Mouse (Mus musculus): ENCODE data around the gene Sec11a. TPM values are rescaled to one million over a fixed set of nuclear protein-coding genes. Genes with fewer than 3 reads are reported as not detected.
A peak's percentile ranks its signal among the peaks of the same experiment; 100 is the strongest.

Sec11a gene
- total RNA-seq, 2 experiments from 2014 or later, result 150 to 393 TPM

GRCm38 (mm10) chr7:80970913-80971312 is 23.3 kb upstream of the Sec11a start:
- ATAC-seq (replicated peaks; ENCODE audit: low FRiP score, low TSS enrichment, poor library complexity, severe bottlenecking), result no peak

- ATAC-seq (replicated peaks; ENCODE audit: low FRiP score, low TSS enrichment, poor library complexity, severe bottlenecking), result no peak
These were observed 15.2 kb upstream of the Sec11a start for GRCm38 (mm10) chr7:80962799-80963198.

GRCm38 (mm10) chr7:80959003-80959402 is 11.4 kb upstream of the Sec11a start:
- peak; percentile 79 for ATAC-seq (replicated peaks; ENCODE audit: low FRiP score, low TSS enrichment, poor library complexity, severe bottlenecking)

- ATAC-seq (replicated peaks; ENCODE audit: low FRiP score, low TSS enrichment, poor library complexity, severe bottlenecking), result no peak
These were observed 9.3 kb upstream of the Sec11a start for GRCm38 (mm10) chr7:80956891-80957290.

- no peak for ATAC-seq (replicated peaks; ENCODE audit: low FRiP score, low TSS enrichment, poor library complexity, severe bottlenecking)
These were observed 6.7 kb upstream of the Sec11a start for GRCm38 (mm10) chr7:80954251-80954650.

GRCm38 (mm10) chr7:80952140-80952539 is 4.6 kb upstream of the Sec11a start:
- no peak for ATAC-seq (replicated peaks; ENCODE audit: low FRiP score, low TSS enrichment, poor library complexity, severe bottlenecking)

GRCm38 (mm10) chr7:80951461-80951860 is 3.9 kb upstream of the Sec11a start:
- no peak for ATAC-seq (replicated peaks; ENCODE audit: low FRiP score, low TSS enrichment, poor library complexity, severe bottlenecking)

- ATAC-seq (replicated peaks; ENCODE audit: low FRiP score, low TSS enrichment, poor library complexity, severe bottlenecking), result no peak
These were observed 7.8 kb downstream of the Sec11a start for GRCm38 (mm10) chr7:80939808-80940207.

- 0 out of 2 replicates have a peak, but pooled peaks have one; percentile 23 for ATAC-seq (replicated peaks; ENCODE audit: low FRiP score, low TSS enrichment, poor library complexity, severe bottlenecking)
These were observed 10.3 kb downstream of the Sec11a start for GRCm38 (mm10) chr7:80937304-80937666.

- peak; percentile 19; the same call in 1 of the 2 replicates for ATAC-seq (replicated peaks; ENCODE audit: low FRiP score, low TSS enrichment, poor library complexity, severe bottlenecking)
These were observed 10.8 kb downstream of the Sec11a start for GRCm38 (mm10) chr7:80936617-80937303.

- ATAC-seq (replicated peaks; ENCODE audit: low FRiP score, low TSS enrichment, poor library complexity, severe bottlenecking), result no peak
These were observed 11.7 kb downstream of the Sec11a start for GRCm38 (mm10) chr7:80935834-80936233.

- ATAC-seq (replicated peaks; ENCODE audit: low FRiP score, low TSS enrichment, poor library complexity, severe bottlenecking), result peak; percentile 54
These were observed 14.8 kb downstream of the Sec11a start for GRCm38 (mm10) chr7:80932777-80933176.

- peak; percentile 67 for ATAC-seq (replicated peaks; ENCODE audit: low FRiP score, low TSS enrichment, poor library complexity, severe bottlenecking)
These were observed 15.9 kb downstream of the Sec11a start for GRCm38 (mm10) chr7:80931618-80932207.

GRCm38 (mm10) chr7:80923165-80923564 is 24.4 kb downstream of the Sec11a start:
- no peak for ATAC-seq (replicated peaks; ENCODE audit: low FRiP score, low TSS enrichment, poor library complexity, severe bottlenecking)

GRCm38 (mm10) chr7:80919647-80920008 is 28.0 kb downstream of the Sec11a start:
- 0 out of 2 replicates have a peak, but pooled peaks have one; percentile 14 for ATAC-seq (replicated peaks; ENCODE audit: low FRiP score, low TSS enrichment, poor library complexity, severe bottlenecking)

- peak; percentile 82 for ATAC-seq (replicated peaks; ENCODE audit: low FRiP score, low TSS enrichment, poor library complexity, severe bottlenecking)
These were observed 28.5 kb downstream of the Sec11a start for GRCm38 (mm10) chr7:80918982-80919646.

GRCm38 (mm10) chr7:80917916-80918465 is 29.6 kb downstream of the Sec11a start:
- ATAC-seq (replicated peaks; ENCODE audit: low FRiP score, low TSS enrichment, poor library complexity, severe bottlenecking), result no peak

- ATAC-seq (replicated peaks; ENCODE audit: low FRiP score, low TSS enrichment, poor library complexity, severe bottlenecking), result no peak
These were observed 35.1 kb downstream of the Sec11a start for GRCm38 (mm10) chr7:80912496-80912895.

- ATAC-seq (replicated peaks; ENCODE audit: low FRiP score, low TSS enrichment, poor library complexity, severe bottlenecking), result peak; percentile 62; the same call in 1 of the 2 replicates
These were observed 36.5 kb downstream of the Sec11a start for GRCm38 (mm10) chr7:80911053-80911452.

GRCm38 (mm10) chr7:80904921-80905515 is 42.6 kb downstream of the Sec11a start, which contains the start of gene Nmb:
TSS of gene Nmb (minus strand) at chr7:80905076.
- peak; percentile 43; the same call in 1 of the 2 replicates for ATAC-seq (replicated peaks; ENCODE audit: low FRiP score, low TSS enrichment, poor library complexity, severe bottlenecking)

Data from megakaryocyte-erythroid progenitor cell, adult 5-6 weeks (primary cell).